Mouse (Mus musculus): Measurements from ENCODE around the gene Gm813.
"Not testable (repeated sequence)": the region's sequence is repeated elsewhere in the genome, so short reads cannot be mapped to it uniquely, and the experiment has no call there.

Gm813 gene

GRCm38 (mm10) chr16:58616878-58617277 is at the start of gene Gm813:
Gene Gm813 (minus strand): TSS chr16:58616978.
- no peak for DNase-seq

GRCm38 (mm10) chr16:58665137-58665536 is 48.4 kb upstream of the Gm813 start:
- not testable (repeated sequence) for DNase-seq

- DNase-seq: no peak
These were observed 47.0 kb upstream of the Gm813 start for GRCm38 (mm10) chr16:58663816-58664215.

DNA sequence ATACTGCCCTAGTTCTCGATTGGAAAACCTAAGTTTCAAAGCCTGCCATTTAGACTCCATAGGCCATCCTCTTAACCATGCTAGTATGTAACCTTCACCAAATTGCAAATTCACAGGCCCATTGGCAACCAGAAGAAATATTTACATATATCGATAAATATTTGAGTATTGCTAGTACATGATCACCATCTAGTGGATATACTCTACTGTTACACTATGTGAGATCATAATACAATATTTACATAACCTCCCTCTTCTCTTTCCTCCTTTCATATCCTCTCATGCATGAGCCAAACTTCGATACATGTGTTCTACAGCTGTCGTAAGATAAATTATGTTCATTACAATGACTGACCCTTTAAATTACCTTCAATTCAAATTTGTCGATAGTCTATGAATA is 46.2 kb upstream of the Gm813 start:
- no peak for DNase-seq

GRCm38 (mm10) chr16:58662287-58662791 is 45.6 kb upstream of the Gm813 start:
- no peak for DNase-seq

DNA sequence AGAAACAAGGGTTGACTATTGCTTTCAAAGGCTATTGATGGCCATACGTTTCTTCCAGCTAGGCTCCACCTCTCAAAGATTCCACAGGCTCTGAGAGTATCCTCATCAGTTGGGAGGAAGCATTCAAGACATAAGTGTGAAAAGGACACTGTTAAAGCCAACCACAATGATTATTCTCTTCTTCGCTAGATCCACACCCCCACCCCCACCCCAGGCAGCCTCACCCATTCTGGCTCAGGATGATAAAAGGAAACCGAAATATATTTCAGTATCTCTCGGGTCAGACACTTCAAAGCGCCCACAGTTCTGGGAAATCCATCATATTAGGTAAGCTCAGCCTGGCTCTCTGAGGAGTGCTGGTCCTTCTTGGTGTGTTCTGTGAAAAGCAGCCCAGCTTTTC is 45.0 kb upstream of the Gm813 start:
- DNase-seq: no peak

- DNase-seq: no peak
These were observed 41.9 kb upstream of the Gm813 start for GRCm38 (mm10) chr16:58658668-58659067.

- no peak for DNase-seq
These were observed 39.7 kb upstream of the Gm813 start for GRCm38 (mm10) chr16:58656526-58656925.

DNA sequence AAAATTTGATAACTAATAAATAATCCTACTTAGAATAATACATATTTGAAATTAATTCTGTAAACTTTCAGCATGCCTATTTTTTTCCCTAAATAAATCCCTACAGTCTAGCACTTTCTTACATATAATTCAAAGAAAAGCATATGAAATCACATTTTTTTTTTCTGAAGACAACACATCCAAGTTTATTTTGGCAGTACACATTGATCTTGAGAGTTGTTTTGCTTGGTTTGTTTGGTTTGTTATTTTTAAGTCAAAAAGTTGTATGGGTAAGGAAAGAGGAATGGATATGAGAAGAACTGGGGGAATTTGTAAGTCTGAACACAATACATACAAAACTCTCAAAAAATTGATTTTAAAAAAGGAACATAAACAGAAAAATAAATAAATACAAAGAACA is 39.0 kb upstream of the Gm813 start:
- DNase-seq: no peak

- DNase-seq: no peak
These were observed 33.2 kb upstream of the Gm813 start for GRCm38 (mm10) chr16:58649979-58650378.

DNA sequence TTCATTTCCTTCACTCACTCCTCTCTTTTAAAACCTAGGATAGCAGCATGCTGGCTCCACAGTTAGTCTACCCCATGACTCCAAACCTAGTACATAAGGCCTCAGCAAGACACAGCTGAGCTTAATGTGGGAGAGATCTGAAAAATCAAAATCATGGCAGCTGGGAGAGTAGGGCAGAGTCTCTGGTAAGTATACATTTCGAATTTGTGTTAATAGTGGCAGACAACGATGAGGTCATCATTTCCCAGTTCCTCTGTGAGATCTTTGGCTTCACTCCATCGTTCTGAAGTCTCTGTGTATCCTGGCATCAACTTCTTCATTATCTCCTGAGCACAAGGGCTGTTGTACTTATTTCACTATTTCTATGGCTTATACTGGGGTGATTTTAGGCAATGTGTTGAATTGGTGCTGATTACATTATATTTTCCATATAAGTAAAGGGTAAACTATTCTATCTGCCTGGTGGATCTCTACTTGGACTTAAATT is 22.0 kb upstream of the Gm813 start, which contains the start of gene E330017A01Rik:
Gene E330017A01Rik, minus strand, starts transcription at position 51 of the 487 bp plus-strand sequence.
- DNase-seq: no peak

DNA sequence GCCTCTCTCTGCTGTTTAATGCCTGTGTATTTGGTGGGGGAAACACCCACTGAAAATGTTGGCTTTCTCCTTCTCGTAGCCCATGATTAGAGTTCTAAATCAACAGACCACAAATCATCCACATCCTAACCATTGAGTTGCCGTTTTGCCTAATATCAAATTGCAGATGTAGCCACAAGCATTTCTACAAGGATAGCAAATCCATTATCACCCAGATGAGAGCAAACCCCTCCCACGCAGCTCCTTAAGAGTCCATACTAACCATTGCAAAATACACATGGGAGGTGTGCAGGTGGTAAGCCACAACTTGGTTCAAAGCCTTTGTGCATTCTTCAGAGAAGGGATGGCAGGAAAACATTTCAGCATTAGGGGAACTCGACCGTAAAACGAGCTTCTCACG is 21.2 kb upstream of the Gm813 start:
- no peak for DNase-seq

DNA sequence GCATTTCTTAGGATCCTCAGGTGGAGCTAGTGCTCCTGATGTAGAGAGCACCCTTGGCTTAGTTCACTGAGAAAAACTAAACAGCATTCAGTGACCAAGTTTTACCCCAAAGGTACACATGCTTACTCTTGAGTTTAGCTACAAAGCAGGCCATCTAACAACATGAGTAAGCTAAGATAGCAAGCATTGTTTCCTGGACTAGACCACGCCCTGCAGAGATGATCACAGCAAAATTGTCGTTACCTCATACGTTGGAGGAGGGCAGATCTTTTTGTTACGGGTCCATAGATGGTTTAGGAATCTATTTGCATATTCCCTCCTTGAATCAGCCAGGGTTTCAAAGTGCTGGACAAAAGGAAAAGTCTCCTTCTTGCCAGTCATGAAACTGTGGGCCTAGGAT is 20.7 kb upstream of the Gm813 start:
- DNase-seq: no peak

DNA sequence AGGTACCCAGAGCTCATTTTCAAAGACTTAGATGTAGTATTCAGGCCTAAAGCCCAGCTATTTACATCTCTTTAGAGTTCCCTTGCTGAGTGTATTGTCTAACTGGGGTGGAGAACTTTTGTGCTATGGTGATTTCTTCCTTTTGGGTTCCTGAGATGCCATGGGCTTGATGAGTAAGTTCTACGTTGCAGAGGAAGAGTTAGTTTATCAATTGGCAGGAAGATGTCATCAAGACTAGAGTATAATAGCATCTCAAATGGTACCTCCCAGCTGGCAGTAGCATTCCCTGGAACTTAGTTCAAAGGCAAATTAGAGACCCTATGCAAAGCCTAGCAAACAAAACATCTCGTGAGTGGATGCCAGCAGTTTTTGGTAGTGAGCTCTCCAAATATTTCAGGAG is 19.1 kb upstream of the Gm813 start:
- no peak for DNase-seq

- DNase-seq: no peak
These were observed 13.0 kb upstream of the Gm813 start for GRCm38 (mm10) chr16:58629736-58630135.

DNA sequence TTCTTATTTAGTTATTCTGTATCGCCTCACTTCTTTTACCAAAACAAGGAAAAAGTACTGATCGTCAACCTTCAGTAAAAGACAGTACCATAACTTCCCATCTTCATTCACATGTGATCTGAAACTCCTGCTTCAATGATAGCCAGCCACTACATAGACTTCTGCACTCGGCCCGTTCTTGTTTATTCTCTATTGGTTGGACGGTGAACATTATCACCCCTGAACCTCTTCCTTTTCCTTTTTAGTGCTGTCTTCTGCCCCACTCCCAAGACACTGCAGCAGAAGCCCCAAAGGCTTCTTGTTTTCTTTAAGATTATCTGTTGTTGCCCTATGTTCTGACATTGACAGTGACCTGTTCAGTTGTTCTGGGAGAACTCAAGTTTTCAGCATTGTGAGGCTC is 12.2 kb upstream of the Gm813 start:
- DNase-seq: no peak

DNA sequence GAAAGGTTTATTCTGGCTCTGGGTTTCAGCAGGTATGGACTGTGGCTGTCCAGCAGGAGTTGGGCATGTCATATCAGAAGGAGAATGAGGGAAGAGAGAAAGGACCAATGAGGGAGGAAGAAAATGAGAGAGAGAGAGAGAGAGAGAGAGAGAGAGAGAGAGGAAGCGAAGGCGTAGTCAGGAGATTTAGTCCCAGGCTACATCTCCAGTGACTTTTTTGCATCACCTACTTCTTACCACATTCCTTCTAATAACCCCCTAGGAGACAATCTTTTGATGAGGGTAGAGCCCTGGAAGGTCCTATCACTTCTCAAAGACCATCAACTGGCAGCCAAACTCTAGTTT is 11.5 kb upstream of the Gm813 start:
- DNase-seq: no peak

GRCm38 (mm10) chr16:58627597-58628335 is 11.0 kb upstream of the Gm813 start:
- DNase-seq: no peak

- DNase-seq: peak; percentile 33
These were observed 7.2 kb upstream of the Gm813 start for GRCm38 (mm10) chr16:58623944-58624343.

GRCm38 (mm10) chr16:58623114-58623513 is 6.3 kb upstream of the Gm813 start:
- DNase-seq: peak; percentile 50

GRCm38 (mm10) chr16:58622377-58622776 is 5.6 kb upstream of the Gm813 start:
- no peak for DNase-seq

- no peak for DNase-seq
These were observed 568 bp upstream of the Gm813 start for GRCm38 (mm10) chr16:58617346-58617745.

DNA sequence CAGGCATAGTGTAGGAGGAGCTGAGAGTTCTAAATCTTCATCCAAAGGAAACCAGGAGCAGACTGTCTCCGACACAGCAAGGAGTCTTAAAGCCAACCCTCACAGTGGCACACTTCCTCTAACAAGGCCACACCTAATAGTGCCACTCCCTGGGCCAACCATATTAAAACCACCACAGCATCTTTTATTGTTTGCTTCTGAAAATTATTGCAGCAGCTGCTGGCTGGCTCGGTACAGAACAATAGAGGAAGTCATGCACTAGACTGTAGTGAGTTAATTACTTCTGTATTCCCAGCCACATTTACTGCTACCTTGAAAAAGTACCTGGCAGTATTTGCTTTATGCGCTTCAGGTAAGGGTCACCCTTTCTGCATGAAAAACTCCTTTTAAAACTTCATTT is 3.8 kb downstream of the Gm813 start:
- no peak for DNase-seq

DNA sequence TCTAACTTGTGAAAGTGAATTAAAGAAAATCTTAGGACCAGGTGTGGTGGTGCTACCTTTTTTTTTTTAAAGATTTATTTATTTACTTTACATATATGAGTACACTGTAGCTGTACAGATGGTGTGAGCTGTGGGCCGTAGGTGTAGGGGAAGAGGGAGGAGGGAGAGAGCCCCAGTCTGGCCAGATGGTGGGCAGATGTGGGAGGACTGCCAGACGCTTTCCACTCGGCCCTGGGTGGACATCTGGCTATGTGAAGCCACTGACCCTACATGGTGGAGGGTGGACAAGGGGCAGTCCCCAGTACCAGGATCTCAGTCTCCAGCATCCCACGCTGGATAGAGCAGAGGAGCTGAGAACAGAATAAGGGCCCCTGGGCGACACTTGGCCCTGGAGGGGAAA is 9.7 kb downstream of the Gm813 start:
- no peak for DNase-seq

- no peak for DNase-seq
These were observed 12.1 kb downstream of the Gm813 start for GRCm38 (mm10) chr16:58604680-58605079.
